ENCODE assay signal across 12 mouse cellular contexts in genomic region chr10:10737041-10737681, GRCm38 (mm10). TPM values are rescaled to one million over a fixed set of nuclear protein-coding genes. Genes with fewer than 3 reads are reported as not detected.
DNase-seq lines count a peak whose midpoint lies in the region; ATAC-seq and TF ChIP-seq lines count a peak whose summit lies in the region.
"Had no signal": no experiment of that assay in that cellular context is flagged by ENCODE, and none has a peak within 500 bp of the region (broad histone marks: within the 10 kb centered on the region; RNA-seq: fewer than 3 reads in every experiment).

No protein-coding gene starts in this region.

- H3K36me3 ChIP-seq in kidney, adult 2 months (ENCODE audit: control insufficient read depth, insufficient read depth, low read length) = no peaks in the 10 kb centered on the region
- no peaks in the 10 kb centered on the region for H3K36me3 ChIP-seq in hindbrain, embryonic 11.5 days (ENCODE audit: control insufficient read depth, insufficient read depth, low read length)
- H3K36me3 ChIP-seq in forebrain, embryonic 12.5 days (replicated peaks) = no peaks in the 10 kb centered on the region

- no peak for TF ChIP-seq POLR2A in kidney, adult 2 months (IDR thresholded peaks at IDR 0.05; ENCODE audit: low read depth, low read length)

- WGBS in kidney, adult 2 months = 51% methylated on average over 1 of the region's 1 CpGs
- WGBS in hindbrain, embryonic 11.5 days = 90% methylated on average over 1 of the region's 1 CpGs
- WGBS in forebrain, embryonic 12.5 days = 75% methylated on average over 1 of the region's 1 CpGs

- ATAC-seq in hindbrain, embryonic 11.5 days (ENCODE audit: low FRiP score) = no peak
- no peak for ATAC-seq in activated CD4-positive, CD25-positive, alpha-beta regulatory T cell, adult 4 months
- no peak for ATAC-seq in forebrain, embryonic 12.5 days (ENCODE audit: low FRiP score)
- ATAC-seq: Patski had no signal

- no peak overlapping the region for H3K9ac ChIP-seq in hindbrain, embryonic 11.5 days (ENCODE audit: low read depth, low read length)
- H3K9ac ChIP-seq in forebrain, embryonic 12.5 days = no peak overlapping the region
- H3K9ac ChIP-seq: liver, embryonic 14.5 days had no signal

- no peak overlapping the region for H3K4me2 ChIP-seq in hindbrain, embryonic 11.5 days (replicated peaks; ENCODE audit: low read depth, low read length)
- no peak overlapping the region for H3K4me2 ChIP-seq in forebrain, embryonic 12.5 days

- no peaks in the 10 kb centered on the region for H3K9me3 ChIP-seq in hindbrain, embryonic 11.5 days (ENCODE audit: control insufficient read depth, low read length)
- H3K9me3 ChIP-seq in forebrain, embryonic 12.5 days = no peaks in the 10 kb centered on the region

- no peaks in the 10 kb centered on the region for H3K4me1 ChIP-seq in kidney, adult 2 months (ENCODE audit: control insufficient read depth, insufficient read depth, low read length)
- no peaks in the 10 kb centered on the region for H3K4me1 ChIP-seq in hindbrain, embryonic 11.5 days (replicated peaks; ENCODE audit: control insufficient read depth, insufficient read depth, low read length)
- H3K4me1 ChIP-seq in forebrain, embryonic 12.5 days = no peaks in the 10 kb centered on the region

- TF ChIP-seq CTCF in kidney, adult 2 months (conservative IDR thresholded peaks at IDR 0.05; ENCODE audit: insufficient read depth, insufficient read length, low read depth, low read length) = no peak

- no peak overlapping the region for H3K27ac ChIP-seq in kidney, adult 2 months (ENCODE audit: insufficient read depth, low read depth, low read length)
- no peak overlapping the region for H3K27ac ChIP-seq in hindbrain, embryonic 11.5 days (ENCODE audit: low read depth, low read length)
- H3K27ac ChIP-seq in forebrain, embryonic 12.5 days = no peak overlapping the region
- H3K27ac ChIP-seq: liver, embryonic 14.5 days had no signal

- peak; percentile 1 for DNase-seq in kidney, adult 2 months
- no peak for DNase-seq in kidney, postnatal 25 days
- peak; percentile 58 for DNase-seq in adipocyte (ENCODE audit: low spot score)
- peak; percentile 62 for DNase-seq in heart, postnatal 4 days
- DNase-seq in lung, postnatal 14 days = peak; percentile 4
- DNase-seq in hindbrain, embryonic 11.5 days (ENCODE audit: low spot score) = no peak

- H3K27me3 ChIP-seq in kidney, adult 2 months (replicated peaks; ENCODE audit: control insufficient read depth, insufficient read depth, low read length) = no peaks in the 10 kb centered on the region
- no peaks in the 10 kb centered on the region for H3K27me3 ChIP-seq in hindbrain, embryonic 11.5 days (ENCODE audit: control insufficient read depth, insufficient read depth, low read length)
- no peaks in the 10 kb centered on the region for H3K27me3 ChIP-seq in forebrain, embryonic 12.5 days

- no peak overlapping the region for H3K4me3 ChIP-seq in kidney, adult 2 months (ENCODE audit: insufficient read depth, low read depth, low read length)
- H3K4me3 ChIP-seq in hindbrain, embryonic 11.5 days (ENCODE audit: low read depth, low read length) = no peak overlapping the region
- no peak overlapping the region for H3K4me3 ChIP-seq in forebrain, embryonic 12.5 days (replicated peaks)

RNA-seq across cellular contexts. Expression of gene Gm10944, which starts 56.0 kb away (rescaled TPM):
- polyA plus RNA-seq in kidney, adult 2 months (2012; rRNA removed) = not detected in 2 replicates
- not detected for total RNA-seq in heart, postnatal 4 days (2021)
- polyA plus RNA-seq in hindbrain, embryonic 11.5 days (2014; fragmentation: Nextera tagmentation; extraction: Ambion mirVana) = not detected in 2 replicates
- not detected for polyA plus RNA-seq in activated CD4-positive, CD25-positive, alpha-beta regulatory T cell, adult 4 months (2017; shearing (Covaris generic))
- not detected in 2 replicates for polyA plus RNA-seq in forebrain, embryonic 12.5 days (2016; fragmentation: Nextera tagmentation; extraction: Ambion mirVana)
- total RNA-seq: neutrophil, adult 5-6 weeks had no signal
- polyA plus RNA-seq: heart, embryonic 14.5 days; liver, embryonic 14.5 days; Patski had no signal

Comparison
In these comparisons a context has a peak if more than half of its experiments do, and no peak if none do; other contexts are left out.
1. DNase-seq: peak in kidney, adult 2 months (single experiment), adipocyte (single experiment), heart, postnatal 4 days (single experiment) and lung, postnatal 14 days (single experiment); none in kidney, postnatal 25 days (0 of 2) and hindbrain, embryonic 11.5 days (single experiment).